Mouse (Mus musculus) G1E (cell line): ENCODE measurements around the gene Ank. TPM values are rescaled to one million over a fixed set of nuclear protein-coding genes. Genes with fewer than 3 reads are reported as not detected.

Source experiments
- ATAC-seq: 2 replicates; pipeline ENCODE4 v1.8.0; 2016; ENCODE audit warnings: mild to moderate bottlenecking; ENCODE audit not compliant: insufficient number of reproducible peaks, poor library complexity, low FRiP score, severe bottlenecking; ENCODE audit errors: extremely low read depth
- DNase-seq: peaks from one replicate; pipeline ENCODE4 v3.0.0; 2012; ENCODE audit warnings: low spot score
- H3K27me3 ChIP-seq: 2 replicates; pipeline ENCODE4 v1.6.1; 2012; ENCODE audit warnings: mild to moderate bottlenecking, low read length, inconsistent platforms; ENCODE audit not compliant: insufficient read depth
- H3K36me3 ChIP-seq: replicated peaks from 2 replicates; pipeline ENCODE3; 2012; ENCODE audit warnings: mild to moderate bottlenecking, inconsistent platforms
- H3K4me1 ChIP-seq: 2 replicates; pipeline ENCODE4 v1.6.1; 2012; ENCODE audit warnings: low read depth, low read length, inconsistent platforms, mixed read lengths; ENCODE audit not compliant: insufficient read depth
- H3K4me3 ChIP-seq: 2 replicates; pipeline ENCODE4 v1.5.1; 2012; ENCODE audit warnings: low read depth, mild to moderate bottlenecking, inconsistent platforms, low read length, moderate library complexity, mixed read lengths
- H3K9me3 ChIP-seq: replicated peaks from 2 replicates; pipeline ENCODE4 v1.6.1; 2012; ENCODE audit warnings: inconsistent platforms
- CTCF ChIP-seq: IDR thresholded peaks from 2 replicates; pipeline ENCODE4 v1.5.1; 2012; ENCODE audit warnings: low read depth, low read length, inconsistent platforms, mixed read lengths
- GATA1 ChIP-seq: IDR thresholded peaks from 2 replicates; pipeline ENCODE4 v1.6.1; 2012; ENCODE audit warnings: borderline replicate concordance, low read length, inconsistent platforms, mixed read lengths
- GATA2 ChIP-seq: IDR thresholded peaks from 2 replicates; pipeline ENCODE4 v1.6.1; 2012; ENCODE audit warnings: low read depth, low read length, inconsistent platforms, borderline replicate concordance
- POLR2AphosphoS5 ChIP-seq: IDR thresholded peaks from 2 replicates; pipeline ENCODE4 v1.6.1; 2012; ENCODE audit warnings: low read depth, low read length, inconsistent platforms; ENCODE audit not compliant: insufficient replicate concordance
- TAL1 ChIP-seq: conservative IDR thresholded peaks from 2 replicates; pipeline ENCODE4 v1.6.1; 2012; ENCODE audit warnings: low read depth, low read length, inconsistent platforms, mixed read lengths
- polyA plus RNA-seq: library from polyadenylated mRNA; stranded (reverse); fragments of >175 nt; gene quantifications from 2 replicates; pipeline ENCODE4 v1.2.3, GENCODE M21; 2012
- total RNA-seq, 2 experiments: library from RNA; stranded (forward) in 1 of 2; stranded (reverse) in 1 of 2; fragments of 200-1000 nt in 1 of 2; fragments of >200 nt in 1 of 2; fragmentation: Nextera tagmentation in 1 of 2; gene quantifications; 2 replicates each; pipeline ENCODE4 v1.2.3; 2014 to 2017

Ank gene
- total and polyA plus RNA-seq, 3 experiments: 37.0 to 145 (median 39.2) TPM

- DNase-seq (no peak), ATAC-seq (no peak)
- Histone ChIP-seq H3K27me3 (no peaks in the 10 kb centered on the region), H3K4me3 (no peak overlapping the region), H3K36me3 (no peaks in the 10 kb centered on the region), H3K9me3 (no peaks in the 10 kb centered on the region), H3K4me1 (peaks cover 8% of the 10 kb centered on the region)
- TF ChIP-seq GATA2: no peak
- TF ChIP-seq POLR2AphosphoS5: no peak
- no peak for TF ChIP-seq TAL1
- TF ChIP-seq GATA1: no peak
- TF ChIP-seq CTCF: no peak
These were observed 167.7 kb downstream of the Ank start for GRCm38 (mm10) chr15:27633941-27634900.

DNA sequence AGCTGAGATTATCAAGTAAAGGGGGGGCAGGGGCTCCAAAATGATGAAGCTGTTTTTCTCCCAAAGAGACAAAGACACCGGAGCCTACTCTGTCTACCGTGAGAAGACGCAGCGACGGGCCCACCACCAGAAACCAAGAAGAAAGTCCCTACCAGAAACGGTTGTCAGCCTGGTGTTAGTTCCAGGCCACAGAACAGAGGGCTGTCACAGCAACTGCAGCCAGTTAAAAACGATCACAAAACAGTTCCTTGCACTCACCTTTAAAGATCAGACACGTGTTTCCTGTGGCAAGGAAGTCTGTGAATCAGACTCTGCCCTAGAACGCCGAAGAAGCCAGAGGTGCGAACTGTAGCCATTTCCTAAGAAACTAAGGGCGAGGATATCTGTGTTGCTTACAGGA lies 174.7 kb downstream of the Ank start:
- no peaks in the 10 kb centered on the region for H3K4me1 ChIP-seq
- no peak for DNase-seq
- TF ChIP-seq CTCF (no peak), GATA2 (no peak), TAL1 (no peak), GATA1 (no peak), POLR2AphosphoS5 (no peak)
- no peaks in the 10 kb centered on the region for H3K9me3 ChIP-seq
- H3K27me3 ChIP-seq: peaks cover 4% of the 10 kb centered on the region; the same call in 1 of the 2 replicates
- no peaks in the 10 kb centered on the region for H3K36me3 ChIP-seq
- no peak for ATAC-seq
- H3K4me3 ChIP-seq: no peak overlapping the region

- H3K4me3 ChIP-seq: no peak overlapping the region
- H3K9me3 ChIP-seq: no peaks in the 10 kb centered on the region
- H3K4me1 ChIP-seq: no peaks in the 10 kb centered on the region
- no peaks in the 10 kb centered on the region for H3K36me3 ChIP-seq
- no peak for DNase-seq
- H3K27me3 ChIP-seq: peaks cover 4% of the 10 kb centered on the region; the same call in 1 of the 2 replicates
- peak; percentile 55 for TF ChIP-seq CTCF
- no peak for TF ChIP-seq GATA1
- no peak for TF ChIP-seq TAL1
- TF ChIP-seq POLR2AphosphoS5: no peak
- peak; percentile 73; the same call in 1 of the 2 replicates for ATAC-seq
These were observed 176.4 kb downstream of the Ank start for GRCm38 (mm10) chr15:27642895-27643294.

Other genes with a start within 250 kb of the Ank start
- gene Otulin, start 164.0 kb downstream of the Ank start, total RNA-seq (2014; fragmentation: Nextera tagmentation): 40.3 and 42.5 TPM in 2 replicates
- gene Otulin, start 164.0 kb downstream of the Ank start, total RNA-seq (2017): 33.8 and 43.3 TPM in 2 replicates
- 37.4 and 40.3 TPM in 2 replicates for gene Otulin, start 164.0 kb downstream of the Ank start, polyA plus RNA-seq
- not detected in 2 replicates for gene Otulinl, start 214.9 kb downstream of the Ank start, total RNA-seq (2014; fragmentation: Nextera tagmentation)
- gene Otulinl, start 214.9 kb downstream of the Ank start, total RNA-seq (2017): 0.23 TPM in 1 of 2 replicates, not detected in the other
- gene Otulinl, start 214.9 kb downstream of the Ank start, polyA plus RNA-seq: not detected in 2 replicates